Mouse (Mus musculus) G1E (cell line): Measurements from ENCODE around the gene Mrpl2. TPM values are rescaled to one million over a fixed set of nuclear protein-coding genes. Genes with fewer than 3 reads are reported as not detected.

Source experiments
- ATAC-seq: 2 replicates; pipeline ENCODE4 v1.8.0; 2016; ENCODE audit warnings: mild to moderate bottlenecking; ENCODE audit not compliant: insufficient number of reproducible peaks, poor library complexity, low FRiP score, severe bottlenecking; ENCODE audit errors: extremely low read depth
- DNase-seq: peaks from one replicate; pipeline ENCODE4 v3.0.0; 2012; ENCODE audit warnings: low spot score
- H3K27me3 ChIP-seq: 2 replicates; pipeline ENCODE4 v1.6.1; 2012; ENCODE audit warnings: mild to moderate bottlenecking, low read length, inconsistent platforms; ENCODE audit not compliant: insufficient read depth
- H3K36me3 ChIP-seq: replicated peaks from 2 replicates; pipeline ENCODE3; 2012; ENCODE audit warnings: mild to moderate bottlenecking, inconsistent platforms
- H3K4me1 ChIP-seq: 2 replicates; pipeline ENCODE4 v1.6.1; 2012; ENCODE audit warnings: low read depth, low read length, inconsistent platforms, mixed read lengths; ENCODE audit not compliant: insufficient read depth
- H3K4me3 ChIP-seq: 2 replicates; pipeline ENCODE4 v1.5.1; 2012; ENCODE audit warnings: low read depth, mild to moderate bottlenecking, inconsistent platforms, low read length, moderate library complexity, mixed read lengths
- H3K9me3 ChIP-seq: replicated peaks from 2 replicates; pipeline ENCODE4 v1.6.1; 2012; ENCODE audit warnings: inconsistent platforms
- CTCF ChIP-seq: IDR thresholded peaks from 2 replicates; pipeline ENCODE4 v1.5.1; 2012; ENCODE audit warnings: low read depth, low read length, inconsistent platforms, mixed read lengths
- GATA1 ChIP-seq: IDR thresholded peaks from 2 replicates; pipeline ENCODE4 v1.6.1; 2012; ENCODE audit warnings: borderline replicate concordance, low read length, inconsistent platforms, mixed read lengths
- GATA2 ChIP-seq: IDR thresholded peaks from 2 replicates; pipeline ENCODE4 v1.6.1; 2012; ENCODE audit warnings: low read depth, low read length, inconsistent platforms, borderline replicate concordance
- POLR2AphosphoS5 ChIP-seq: IDR thresholded peaks from 2 replicates; pipeline ENCODE4 v1.6.1; 2012; ENCODE audit warnings: low read depth, low read length, inconsistent platforms; ENCODE audit not compliant: insufficient replicate concordance
- TAL1 ChIP-seq: conservative IDR thresholded peaks from 2 replicates; pipeline ENCODE4 v1.6.1; 2012; ENCODE audit warnings: low read depth, low read length, inconsistent platforms, mixed read lengths
- polyA plus RNA-seq: library from polyadenylated mRNA; stranded (reverse); fragments of >175 nt; gene quantifications from 2 replicates; pipeline ENCODE4 v1.2.3, GENCODE M21; 2012
- total RNA-seq, 2 experiments: library from RNA; stranded (forward) in 1 of 2; stranded (reverse) in 1 of 2; fragments of 200-1000 nt in 1 of 2; fragments of >200 nt in 1 of 2; fragmentation: Nextera tagmentation in 1 of 2; gene quantifications; 2 replicates each; pipeline ENCODE4 v1.2.3; 2014 to 2017

The Mrpl2 gene
- total and polyA plus RNA-seq, 3 experiments = 44.7 to 853 (median 76.3) TPM

DNA sequence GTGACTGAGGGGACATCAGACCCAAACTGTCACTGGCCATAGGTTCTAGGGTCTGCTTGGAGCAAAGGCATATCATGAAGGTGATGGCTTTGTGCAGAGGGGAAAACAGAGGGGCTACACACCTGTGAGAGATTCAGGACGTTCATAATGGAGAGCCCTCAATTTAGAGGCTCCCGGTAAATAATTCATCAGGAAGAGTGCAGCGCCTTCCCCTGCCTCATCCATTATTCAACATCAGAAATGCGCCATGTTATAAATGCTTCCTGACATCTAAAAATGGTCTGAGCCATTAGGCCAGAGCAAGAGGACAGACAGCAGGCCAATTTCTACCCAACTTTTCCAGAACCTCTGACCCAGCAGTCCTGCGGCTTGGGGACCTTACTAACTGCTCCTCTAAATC lies 40.9 kb upstream of the Mrpl2 start:
- DNase-seq (no peak), ATAC-seq (no peak)
- H3K36me3 ChIP-seq = no peaks in the 10 kb centered on the region
- H3K9me3 ChIP-seq = no peaks in the 10 kb centered on the region
- H3K4me3 ChIP-seq = no peak overlapping the region
- no peak for TF ChIP-seq GATA2
- TF ChIP-seq CTCF = no peak
- TF ChIP-seq POLR2AphosphoS5 = no peak
- TF ChIP-seq TAL1 = no peak
- no peak for TF ChIP-seq GATA1
- H3K4me1 ChIP-seq = no peaks in the 10 kb centered on the region
- peaks cover 17% of the 10 kb centered on the region for H3K27me3 ChIP-seq

DNA sequence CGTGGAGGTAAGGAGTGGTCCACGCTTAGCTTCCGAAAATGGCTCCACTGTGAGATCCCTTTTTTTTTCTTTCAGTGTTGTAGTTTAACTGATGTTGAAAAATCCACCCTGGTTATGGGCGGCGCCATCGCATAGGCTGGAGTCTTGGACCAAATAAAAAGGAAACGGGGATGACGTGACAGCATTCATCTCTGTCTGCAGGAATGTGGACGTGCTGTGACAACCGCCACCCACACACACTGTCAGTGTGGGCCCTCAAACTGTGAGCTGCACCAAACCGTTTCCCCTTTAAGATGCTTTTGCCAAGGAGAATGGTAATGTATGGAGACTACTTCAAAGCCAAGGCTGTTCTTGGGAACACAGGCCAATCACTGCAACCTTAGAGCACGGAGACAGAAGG lies 40.0 kb upstream of the Mrpl2 start:
- peaks cover 20% of the 10 kb centered on the region for H3K27me3 ChIP-seq
- no peaks in the 10 kb centered on the region for H3K36me3 ChIP-seq
- no peaks in the 10 kb centered on the region for H3K9me3 ChIP-seq
- TF ChIP-seq POLR2AphosphoS5 (no peak), GATA2 (no peak), TAL1 (no peak), CTCF (no peak)
- H3K4me3 ChIP-seq = no peak overlapping the region
- ATAC-seq = no peak
- no peak for DNase-seq
- H3K4me1 ChIP-seq = no peaks in the 10 kb centered on the region

DNA sequence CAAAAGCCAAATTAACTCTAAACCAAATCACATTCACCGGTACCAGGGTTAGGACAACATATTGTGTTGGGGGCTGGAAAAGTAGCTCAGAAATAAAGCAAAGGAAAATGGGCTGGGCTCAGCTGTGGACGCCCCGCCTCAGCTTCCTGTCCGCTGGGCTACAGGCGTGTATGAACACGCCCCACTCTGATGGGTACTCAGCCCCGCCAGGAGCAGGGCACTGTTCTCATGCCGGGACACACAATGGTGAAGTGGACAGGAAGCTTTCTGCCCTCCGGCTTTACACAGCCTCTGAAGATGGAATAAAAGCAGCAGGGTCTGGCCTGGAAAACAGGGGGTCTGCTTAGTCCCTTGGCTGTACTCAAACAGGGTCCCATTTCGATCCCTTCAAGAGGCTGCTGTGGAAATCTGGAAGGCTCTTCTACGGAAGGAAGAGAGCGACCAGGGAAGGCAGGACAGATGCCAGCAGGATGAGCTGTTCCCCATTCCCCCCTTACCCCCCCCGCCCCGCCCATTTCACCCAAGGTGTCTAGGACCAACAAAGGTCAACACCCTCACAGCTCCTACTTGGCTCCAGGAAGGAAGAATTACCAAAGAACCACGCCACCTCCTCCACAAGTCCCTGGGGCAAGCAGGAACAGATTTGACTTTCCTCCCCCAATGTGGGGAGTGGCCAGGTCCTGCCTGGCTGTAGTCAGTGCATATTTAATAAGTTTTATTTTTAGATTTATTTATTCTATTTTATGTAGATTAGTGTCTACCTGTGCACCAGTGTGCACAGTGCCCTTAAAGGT lies 36.1 kb upstream of the Mrpl2 start:
- H3K27me3 ChIP-seq = peaks cover 25% of the 10 kb centered on the region
- no peaks in the 10 kb centered on the region for H3K4me1 ChIP-seq
- ATAC-seq (no peak), DNase-seq (no peak)
- H3K36me3 ChIP-seq = no peaks in the 10 kb centered on the region
- no peak for TF ChIP-seq GATA1
- TF ChIP-seq CTCF = no peak
- TF ChIP-seq POLR2AphosphoS5 = no peak
- TF ChIP-seq TAL1 = no peak
- no peak for TF ChIP-seq GATA2
- H3K4me3 ChIP-seq = no peak overlapping the region
- H3K9me3 ChIP-seq = no peaks in the 10 kb centered on the region

- H3K4me1 ChIP-seq = no peaks in the 10 kb centered on the region
- no peaks in the 10 kb centered on the region for H3K36me3 ChIP-seq
- TF ChIP-seq GATA1 = no peak
- TF ChIP-seq GATA2 = no peak
- no peak for TF ChIP-seq CTCF
- no peak for TF ChIP-seq TAL1
- no peak for TF ChIP-seq POLR2AphosphoS5
- H3K4me3 ChIP-seq = no peak overlapping the region
- DNase-seq = no peak
- H3K27me3 ChIP-seq = peaks cover 23% of the 10 kb centered on the region
- ATAC-seq = no peak
- H3K9me3 ChIP-seq = no peaks in the 10 kb centered on the region
These were observed 34.7 kb upstream of the Mrpl2 start for GRCm38 (mm10) chr17:46611316-46611715.

DNA sequence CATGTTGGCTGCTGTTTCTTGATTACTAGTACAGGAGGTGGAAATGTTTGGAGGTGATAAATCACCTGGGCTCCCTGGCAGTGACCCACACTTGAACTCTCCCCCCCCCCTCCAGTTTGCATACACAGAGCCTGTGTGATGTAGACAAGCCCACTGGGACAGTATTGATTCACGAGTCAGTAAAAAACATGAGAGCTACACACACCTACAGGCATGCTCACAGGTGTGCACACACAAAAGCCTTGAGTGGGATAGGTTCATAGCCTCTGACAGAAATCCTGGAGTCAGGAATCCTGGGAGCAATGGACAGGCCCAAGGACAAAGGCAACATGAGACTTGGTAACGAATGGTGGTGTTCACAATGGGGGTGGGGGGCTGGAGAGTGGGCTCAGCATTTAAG lies 33.8 kb upstream of the Mrpl2 start:
- Histone ChIP-seq H3K4me3 (no peak overlapping the region), H3K36me3 (no peaks in the 10 kb centered on the region), H3K4me1 (no peaks in the 10 kb centered on the region), H3K9me3 (no peaks in the 10 kb centered on the region), H3K27me3 (peaks cover 25% of the 10 kb centered on the region)
- ATAC-seq (no peak), DNase-seq (no peak)
- no peak for TF ChIP-seq TAL1

DNA sequence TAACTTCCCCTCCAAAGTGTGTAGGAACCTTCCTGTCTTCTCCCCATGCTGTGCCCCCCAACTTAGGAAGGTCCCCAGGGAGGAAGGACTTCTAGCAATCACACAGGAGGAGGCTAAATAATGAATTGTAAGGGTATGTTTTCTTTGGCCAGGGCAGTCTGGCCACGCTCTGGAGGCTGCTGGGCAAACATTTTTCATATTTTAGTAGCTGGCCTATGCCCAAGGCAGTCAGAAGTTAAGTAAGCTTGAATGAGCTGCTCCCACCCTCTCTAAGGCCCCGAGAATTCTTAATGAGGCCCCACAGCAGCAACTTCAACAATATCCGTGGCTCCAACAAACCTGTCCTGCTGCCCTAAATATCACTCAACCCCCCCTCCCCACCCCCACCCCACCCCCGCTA lies 33.2 kb upstream of the Mrpl2 start:
- ATAC-seq = no peak
- Histone ChIP-seq H3K27me3 (peaks cover 30% of the 10 kb centered on the region), H3K4me3 (no peak overlapping the region), H3K4me1 (no peaks in the 10 kb centered on the region), H3K36me3 (no peaks in the 10 kb centered on the region), H3K9me3 (no peaks in the 10 kb centered on the region)
- no peak for DNase-seq
- no peak for TF ChIP-seq TAL1
- no peak for TF ChIP-seq POLR2AphosphoS5
- TF ChIP-seq CTCF = no peak
- TF ChIP-seq GATA1 = no peak
- no peak for TF ChIP-seq GATA2
